Mouse (Mus musculus): ENCODE measurements around the gene Irx1. TPM values are rescaled to one million over a fixed set of nuclear protein-coding genes. Genes with fewer than 3 reads are reported as not detected.

Irx1 gene
- polyA plus RNA-seq, 1 experiment from 2014 or later, result not detected

DNA sequence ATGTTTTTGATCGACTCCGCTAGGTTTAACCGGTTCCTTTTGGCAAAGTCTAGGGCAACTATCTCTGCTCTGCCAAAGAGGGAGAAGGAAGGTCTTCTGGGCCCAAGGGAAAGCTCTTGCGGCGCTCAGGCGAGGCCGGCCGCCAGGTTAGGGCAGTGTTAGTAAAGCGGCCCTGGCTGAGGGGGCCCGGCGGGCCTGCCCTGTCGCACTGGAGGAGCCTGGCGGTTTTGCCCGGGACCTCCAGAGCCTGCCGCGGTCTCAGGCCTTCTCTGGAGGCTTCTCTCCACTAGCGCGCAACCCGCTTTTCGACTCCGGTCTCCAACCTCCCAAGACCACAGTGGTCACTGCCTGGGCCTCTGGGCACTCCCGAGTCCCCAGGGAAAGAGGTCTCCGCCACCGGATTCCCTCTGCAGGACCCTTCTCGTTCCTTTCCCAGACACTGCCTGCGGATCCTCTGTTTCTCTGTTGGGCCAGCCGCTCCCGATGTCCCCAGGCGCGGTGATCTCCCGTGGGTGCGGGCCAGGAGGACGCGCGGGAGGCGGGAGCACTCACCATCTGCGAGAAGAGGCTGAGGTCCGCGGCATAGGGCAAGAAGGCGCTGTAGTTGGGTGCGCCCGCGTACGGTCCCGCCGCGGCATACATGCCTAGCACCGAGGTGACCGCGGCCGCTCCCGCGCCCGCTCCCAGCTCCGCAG lies 715 bp downstream of the Irx1 start:
- H3K4me1 ChIP-seq (replicated peaks; ENCODE audit: control insufficient read depth, insufficient read depth, low read length), result peaks cover 11% of the 10 kb centered on the region
- no peaks in the 10 kb centered on the region for H3K36me3 ChIP-seq (ENCODE audit: control insufficient read depth, insufficient read depth, low read length)
- under 1% methylated on average over 55 of the region's 55 CpGs for WGBS
- no peak overlapping the region for H3K27ac ChIP-seq (ENCODE audit: low read depth)
- no peak overlapping the region for H3K9ac ChIP-seq (ENCODE audit: low read length)
- H3K4me2 ChIP-seq (ENCODE audit: low read length), result peak overlapping the region; percentile 61
- peak overlapping the region; percentile 35 for H3K4me3 ChIP-seq (ENCODE audit: low read depth, low read length)
- DNase-seq (ENCODE audit: low spot score) (peak; percentile 85), ATAC-seq (replicated peaks; ENCODE audit: low FRiP score, low TSS enrichment, low read depth) (0 out of 2 replicates have a peak, but pooled peaks have one; percentile 25)
- peaks cover 99% of the 10 kb centered on the region for H3K27me3 ChIP-seq (replicated peaks; ENCODE audit: control insufficient read depth, insufficient read depth, low read length)
- H3K9me3 ChIP-seq (ENCODE audit: control insufficient read depth, low read length), result no peaks in the 10 kb centered on the region

DNA sequence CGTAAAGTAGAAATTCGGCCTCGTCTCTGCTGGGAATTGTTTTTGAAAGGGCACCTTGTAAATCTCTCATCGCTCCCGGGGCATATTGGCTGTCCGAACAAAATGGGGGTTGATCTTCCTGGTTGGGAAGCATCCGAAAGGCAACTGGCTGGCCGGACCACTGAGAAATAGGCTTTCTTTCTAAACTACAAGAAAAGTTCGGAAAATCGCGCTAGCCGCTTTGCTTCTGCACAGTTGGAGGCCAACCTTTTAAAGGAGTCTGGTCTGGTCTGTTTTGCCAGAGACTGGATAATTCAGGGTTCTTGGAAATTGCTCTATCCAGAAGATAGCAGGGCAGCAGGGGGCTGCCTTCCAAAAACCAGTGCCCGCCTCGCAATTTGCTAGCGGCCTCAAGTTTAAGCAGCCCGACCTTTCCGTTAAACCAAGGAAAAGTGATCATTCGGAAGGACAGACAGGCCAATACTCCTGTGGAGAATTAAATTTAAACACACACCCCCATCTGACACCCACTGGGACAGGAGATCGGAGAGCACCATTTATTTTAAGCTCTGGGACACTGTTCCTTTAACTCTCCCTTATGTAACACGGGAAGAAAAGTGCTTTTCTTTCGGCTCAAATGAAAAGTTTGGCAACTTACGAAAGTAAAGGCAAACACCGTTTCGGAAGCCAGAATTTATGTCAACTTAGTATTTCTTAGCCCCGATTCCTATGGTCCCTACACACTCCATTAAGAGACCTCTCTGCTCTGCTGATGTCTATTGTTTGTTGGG lies 1.4 kb downstream of the Irx1 start:
- WGBS, result 2% methylated on average over 25 of the region's 25 CpGs
- Histone ChIP-seq H3K27ac (ENCODE audit: low read depth) (no peak overlapping the region), H3K36me3 (ENCODE audit: control insufficient read depth, insufficient read depth, low read length) (no peaks in the 10 kb centered on the region), H3K27me3 (replicated peaks; ENCODE audit: control insufficient read depth, insufficient read depth, low read length) (peaks cover 99% of the 10 kb centered on the region), H3K4me1 (replicated peaks; ENCODE audit: control insufficient read depth, insufficient read depth, low read length) (peaks cover 11% of the 10 kb centered on the region), H3K4me2 (ENCODE audit: low read length) (no peak overlapping the region), H3K9ac (ENCODE audit: low read length) (no peak overlapping the region), H3K9me3 (ENCODE audit: control insufficient read depth, low read length) (no peaks in the 10 kb centered on the region), H3K4me3 (ENCODE audit: low read depth, low read length) (0 out of 2 replicates have a peak overlapping the region, but pooled peaks have one; percentile 35)
- ATAC-seq (replicated peaks; ENCODE audit: low FRiP score, low TSS enrichment, low read depth), result no peak
- DNase-seq (ENCODE audit: low spot score), result peak; percentile 83

DNA sequence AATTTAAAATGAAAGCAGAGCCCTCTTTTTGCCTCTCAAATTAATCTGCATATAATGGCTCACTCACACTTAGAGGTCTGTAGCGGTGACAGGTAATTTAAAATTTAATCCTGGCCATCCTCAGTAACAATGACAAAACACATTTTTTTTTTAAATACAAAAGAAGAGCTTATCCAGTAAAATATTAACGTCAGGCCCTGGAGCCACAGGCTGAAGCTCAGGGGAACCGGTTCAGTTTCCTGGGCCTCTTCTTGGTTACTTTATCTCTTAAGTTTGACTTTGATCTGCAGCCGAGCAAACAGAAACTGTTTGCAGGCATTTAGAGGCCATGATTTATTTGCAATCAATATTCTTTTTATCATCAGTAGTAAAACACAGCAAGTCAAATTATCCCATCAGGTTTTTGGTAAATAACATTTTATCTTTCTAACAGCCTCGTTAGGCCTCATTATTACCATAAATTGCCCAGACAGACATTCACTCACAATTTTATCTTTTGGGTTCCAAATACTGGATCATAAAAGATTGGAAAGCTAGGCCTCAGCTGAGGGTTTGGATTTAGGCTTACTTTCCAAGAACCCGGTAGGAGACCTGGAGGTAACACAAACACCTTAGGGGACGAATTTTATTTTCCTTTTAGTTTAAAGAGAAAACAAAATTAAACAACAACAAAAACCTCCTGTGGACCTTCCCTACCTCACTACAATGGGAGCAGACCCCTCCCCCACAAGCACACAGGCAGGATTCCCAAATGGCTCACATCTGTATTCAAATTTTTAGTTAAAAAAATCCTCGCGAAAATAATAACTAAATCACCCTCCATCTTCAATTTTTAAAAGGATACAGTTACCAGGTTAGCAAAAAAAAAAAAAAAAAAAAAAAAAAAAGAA lies 2.4 kb downstream of the Irx1 start:
- Histone ChIP-seq H3K9ac (ENCODE audit: low read length) (no peak overlapping the region), H3K4me1 (replicated peaks; ENCODE audit: control insufficient read depth, insufficient read depth, low read length) (peaks cover 11% of the 10 kb centered on the region), H3K4me3 (ENCODE audit: low read depth, low read length) (no peak overlapping the region), H3K36me3 (ENCODE audit: control insufficient read depth, insufficient read depth, low read length) (no peaks in the 10 kb centered on the region), H3K9me3 (ENCODE audit: control insufficient read depth, low read length) (no peaks in the 10 kb centered on the region), H3K27ac (ENCODE audit: low read depth) (no peak overlapping the region), H3K27me3 (replicated peaks; ENCODE audit: control insufficient read depth, insufficient read depth, low read length) (peaks cover 99% of the 10 kb centered on the region), H3K4me2 (ENCODE audit: low read length) (no peak overlapping the region)
- ATAC-seq (replicated peaks; ENCODE audit: low FRiP score, low TSS enrichment, low read depth), result no peak
- WGBS, result 6% methylated on average over 9 of the region's 9 CpGs
- no peak for DNase-seq (ENCODE audit: low spot score)

DNA sequence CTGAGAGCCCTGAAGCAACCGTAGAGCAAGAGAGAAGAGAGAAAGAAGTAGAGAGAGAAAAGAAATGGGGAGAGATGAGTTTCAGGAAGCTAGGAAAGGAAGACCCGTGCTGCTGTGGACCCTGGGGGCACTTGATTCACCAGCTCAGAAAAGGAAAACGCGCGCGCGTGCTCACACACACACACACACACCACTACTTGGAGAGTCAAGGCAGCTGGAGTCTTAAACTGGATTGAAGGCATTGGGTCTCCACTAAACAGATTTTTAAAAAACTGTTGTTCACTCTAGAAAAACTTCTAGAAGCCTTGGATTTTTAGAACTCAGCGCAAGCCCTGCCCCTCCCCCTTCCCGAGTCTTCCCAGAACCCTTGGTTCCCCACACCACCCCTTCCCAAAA lies 3.2 kb downstream of the Irx1 start:
- DNase-seq (ENCODE audit: low spot score) (peak; percentile 66), ATAC-seq (replicated peaks; ENCODE audit: low FRiP score, low TSS enrichment, low read depth) (no peak)
- H3K4me1 ChIP-seq (replicated peaks; ENCODE audit: control insufficient read depth, insufficient read depth, low read length), result peaks cover 11% of the 10 kb centered on the region
- H3K4me3 ChIP-seq (ENCODE audit: low read depth, low read length), result no peak overlapping the region
- no peaks in the 10 kb centered on the region for H3K36me3 ChIP-seq (ENCODE audit: control insufficient read depth, insufficient read depth, low read length)
- H3K27me3 ChIP-seq (replicated peaks; ENCODE audit: control insufficient read depth, insufficient read depth, low read length), result peaks cover 99% of the 10 kb centered on the region
- H3K4me2 ChIP-seq (ENCODE audit: low read length), result no peak overlapping the region
- H3K27ac ChIP-seq (ENCODE audit: low read depth), result no peak overlapping the region
- H3K9me3 ChIP-seq (ENCODE audit: control insufficient read depth, low read length), result no peaks in the 10 kb centered on the region
- WGBS, result 2% methylated on average over 9 of the region's 9 CpGs
- no peak overlapping the region for H3K9ac ChIP-seq (ENCODE audit: low read length)

DNA sequence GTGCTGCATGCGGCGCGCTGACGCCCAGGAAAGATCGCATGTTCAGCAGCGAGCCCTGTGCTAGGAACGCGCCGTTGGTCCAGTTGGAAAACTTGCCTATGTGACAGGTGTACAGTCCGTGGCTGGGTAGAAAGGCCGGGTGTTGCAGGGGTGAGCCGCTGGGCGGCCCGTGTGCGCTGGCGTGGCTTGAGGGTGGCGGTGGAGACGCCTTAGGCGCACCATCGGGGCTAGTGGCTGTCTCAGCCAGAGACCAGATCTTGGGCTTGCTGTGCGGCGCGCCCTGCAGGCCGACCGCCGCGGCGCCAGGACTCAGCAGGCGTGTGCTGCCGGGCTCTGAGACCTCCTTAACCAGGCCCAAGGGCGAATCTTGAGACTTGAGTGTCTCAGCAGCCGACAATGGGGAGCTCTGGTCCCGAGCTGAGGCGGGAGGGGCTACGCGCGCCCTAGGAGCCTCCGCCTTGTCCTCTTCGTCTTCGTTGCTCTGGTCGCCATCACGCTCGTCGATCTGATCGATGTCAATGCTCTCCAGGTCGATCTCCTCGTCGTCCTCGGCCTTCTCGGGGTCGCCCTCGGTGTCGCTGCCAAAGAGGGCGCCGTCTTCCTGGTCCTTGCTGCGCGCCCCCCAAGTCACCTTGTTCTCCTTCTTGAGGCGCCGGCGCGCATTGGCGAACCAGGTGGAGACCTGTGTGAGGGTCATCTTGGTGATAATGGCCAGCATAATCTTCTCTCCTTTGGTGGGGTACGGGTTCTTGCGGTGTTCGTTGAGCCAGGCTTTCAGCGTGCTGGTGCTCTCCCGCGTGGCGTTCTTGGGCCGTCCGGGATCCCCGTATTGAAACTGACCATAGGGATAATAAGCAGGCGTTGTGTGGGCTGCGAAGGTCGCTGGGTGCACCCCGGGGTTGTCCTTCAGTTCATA lies 3.9 kb downstream of the Irx1 start:
- peaks cover 99% of the 10 kb centered on the region for H3K27me3 ChIP-seq (replicated peaks; ENCODE audit: control insufficient read depth, insufficient read depth, low read length)
- no peak overlapping the region for H3K27ac ChIP-seq (ENCODE audit: low read depth)
- ATAC-seq (replicated peaks; ENCODE audit: low FRiP score, low TSS enrichment, low read depth) (no peak), DNase-seq (ENCODE audit: low spot score) (peak; percentile 71)
- H3K9ac ChIP-seq (ENCODE audit: low read length), result no peak overlapping the region
- no peaks in the 10 kb centered on the region for H3K36me3 ChIP-seq (ENCODE audit: control insufficient read depth, insufficient read depth, low read length)
- WGBS, result 4% methylated on average over 76 of the region's 76 CpGs
- H3K4me2 ChIP-seq (ENCODE audit: low read length), result peak overlapping the region; percentile 25; the same call in 1 of the 2 replicates
- H3K4me3 ChIP-seq (ENCODE audit: low read depth, low read length), result 0 out of 2 replicates have a peak overlapping the region, but pooled peaks have one; percentile 8
- H3K4me1 ChIP-seq (replicated peaks; ENCODE audit: control insufficient read depth, insufficient read depth, low read length), result peaks cover 11% of the 10 kb centered on the region
- H3K9me3 ChIP-seq (ENCODE audit: control insufficient read depth, low read length), result no peaks in the 10 kb centered on the region

DNA sequence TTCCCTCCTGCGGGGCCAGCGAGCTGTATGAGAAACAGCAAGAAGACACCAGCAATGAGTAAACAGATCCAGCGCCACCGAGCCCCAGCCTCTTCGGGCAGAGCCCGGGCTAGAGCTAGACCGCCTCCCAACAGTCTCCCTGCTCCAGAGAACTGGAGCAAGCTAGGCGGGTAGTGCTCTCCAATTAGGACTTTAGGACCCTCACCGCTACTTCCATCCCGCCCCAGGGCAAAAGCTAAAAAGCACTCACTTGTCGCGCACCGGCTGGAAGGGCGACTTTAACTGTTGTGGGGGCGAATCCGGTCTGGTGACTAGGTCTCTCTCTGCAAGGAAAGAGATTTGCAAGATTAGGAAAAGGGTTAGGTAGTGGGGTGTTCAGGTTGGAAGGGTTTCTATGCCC lies 4.9 kb downstream of the Irx1 start:
- no peaks in the 10 kb centered on the region for H3K36me3 ChIP-seq (ENCODE audit: control insufficient read depth, insufficient read depth, low read length)
- WGBS, result 5% methylated on average over 16 of the region's 16 CpGs
- peaks cover 9% of the 10 kb centered on the region for H3K4me1 ChIP-seq (replicated peaks; ENCODE audit: control insufficient read depth, insufficient read depth, low read length)
- H3K27ac ChIP-seq (ENCODE audit: low read depth), result no peak overlapping the region
- peaks cover 96% of the 10 kb centered on the region for H3K27me3 ChIP-seq (replicated peaks; ENCODE audit: control insufficient read depth, insufficient read depth, low read length)
- no peak overlapping the region for H3K4me3 ChIP-seq (ENCODE audit: low read depth, low read length)
- H3K9ac ChIP-seq (ENCODE audit: low read length), result no peak overlapping the region
- no peaks in the 10 kb centered on the region for H3K9me3 ChIP-seq (ENCODE audit: control insufficient read depth, low read length)
- ATAC-seq (replicated peaks; ENCODE audit: low FRiP score, low TSS enrichment, low read depth) (no peak), DNase-seq (ENCODE audit: low spot score) (no peak)
- no peak overlapping the region for H3K4me2 ChIP-seq (ENCODE audit: low read length)

DNA sequence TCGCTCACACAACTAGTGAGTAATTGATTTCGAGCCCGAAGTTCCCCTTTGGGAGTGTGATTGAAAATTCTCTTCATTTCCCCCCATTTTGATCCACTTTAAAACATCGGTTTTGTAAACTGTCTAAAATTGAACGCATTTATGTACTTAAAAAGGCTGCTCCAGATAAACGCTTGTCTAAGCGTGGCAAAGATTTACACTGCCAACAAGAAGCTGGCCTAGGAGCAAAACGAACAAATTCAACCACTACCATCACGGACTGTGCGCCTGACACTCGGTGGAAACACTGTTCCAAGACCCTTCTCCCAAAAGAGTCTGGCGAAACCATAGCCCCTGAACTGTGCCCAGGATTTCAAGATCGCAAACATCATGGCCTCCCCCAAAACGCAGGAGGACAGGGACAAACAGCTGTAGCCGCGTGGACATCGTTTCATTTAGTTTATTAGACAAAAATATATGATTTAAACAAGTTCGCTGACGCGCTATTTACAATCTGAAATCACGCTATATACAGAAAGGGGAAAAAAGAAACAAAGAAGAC lies 5.6 kb downstream of the Irx1 start:
- 14% methylated on average over 21 of the region's 21 CpGs for WGBS
- DNase-seq (ENCODE audit: low spot score), result peak; percentile 63

More for the DNA sequence above, 5.6 kb downstream of the Irx1 start:
- Histone ChIP-seq H3K36me3 (ENCODE audit: control insufficient read depth, insufficient read depth, low read length) (no peaks in the 10 kb centered on the region), H3K4me2 (ENCODE audit: low read length) (no peak overlapping the region), H3K27ac (ENCODE audit: low read depth) (no peak overlapping the region), H3K27me3 (replicated peaks; ENCODE audit: control insufficient read depth, insufficient read depth, low read length) (peaks cover 93% of the 10 kb centered on the region), H3K4me3 (ENCODE audit: low read depth, low read length) (no peak overlapping the region), H3K9me3 (ENCODE audit: control insufficient read depth, low read length) (no peaks in the 10 kb centered on the region), H3K4me1 (replicated peaks; ENCODE audit: control insufficient read depth, insufficient read depth, low read length) (peaks cover under 1% of the 10 kb centered on the region), H3K9ac (ENCODE audit: low read length) (no peak overlapping the region)
- no peak for ATAC-seq (replicated peaks; ENCODE audit: low FRiP score, low TSS enrichment, low read depth)

All from intestine, embryonic 14.5 days (tissue).